Mouse (Mus musculus): ENCODE measurements around the gene Spata7.

DNA sequence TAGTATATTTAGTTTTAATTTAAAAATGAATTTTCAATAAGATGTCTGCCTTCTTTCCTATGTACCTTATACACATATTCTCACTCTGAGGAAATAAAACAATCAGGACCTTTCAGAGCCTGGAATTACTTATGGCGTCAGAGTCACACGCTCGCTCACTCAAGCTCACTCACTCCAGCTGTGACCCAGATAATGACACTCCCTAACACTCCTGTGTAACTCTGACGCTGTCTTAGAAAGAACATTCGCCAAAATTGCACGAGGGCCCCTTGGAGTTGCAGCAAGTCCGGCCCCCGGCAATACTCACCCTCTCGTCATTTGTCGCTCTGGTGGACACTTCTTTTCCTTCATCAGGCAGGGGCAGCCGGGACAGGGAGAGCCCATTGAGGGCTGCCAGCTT is 55.2 kb downstream of the Spata7 start:
- no peak for TF ChIP-seq EP300 (IDR thresholded peaks at IDR 0.05; ENCODE audit: low read depth)
- no peak for TF ChIP-seq CTCF (IDR thresholded peaks at IDR 0.05; ENCODE audit: low read depth)
